Mouse (Mus musculus): ENCODE results near the gene Nox4.

Gene Nox4

DNA sequence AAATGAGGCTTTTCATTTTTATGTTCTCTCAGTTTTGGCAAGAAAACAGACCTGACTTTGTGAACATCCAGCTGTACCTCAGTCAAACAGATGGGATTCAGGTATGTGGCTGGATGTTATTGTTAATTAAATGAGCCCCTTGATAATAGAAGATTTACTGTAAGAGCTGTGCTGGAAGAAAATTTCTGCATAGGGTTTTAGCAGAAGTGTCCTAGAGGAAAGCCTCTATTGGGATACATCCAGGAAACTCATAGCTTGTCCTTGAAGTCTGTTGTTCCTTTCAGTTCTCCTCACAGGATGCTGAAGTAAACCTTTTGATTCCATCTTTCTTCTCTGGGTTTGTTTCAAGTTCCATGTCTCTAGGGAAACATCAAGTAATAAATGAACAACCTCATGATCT lies 128.4 kb downstream of the Nox4 start:
- no peak for DNase-seq (ENCODE audit: low spot score)

DNA sequence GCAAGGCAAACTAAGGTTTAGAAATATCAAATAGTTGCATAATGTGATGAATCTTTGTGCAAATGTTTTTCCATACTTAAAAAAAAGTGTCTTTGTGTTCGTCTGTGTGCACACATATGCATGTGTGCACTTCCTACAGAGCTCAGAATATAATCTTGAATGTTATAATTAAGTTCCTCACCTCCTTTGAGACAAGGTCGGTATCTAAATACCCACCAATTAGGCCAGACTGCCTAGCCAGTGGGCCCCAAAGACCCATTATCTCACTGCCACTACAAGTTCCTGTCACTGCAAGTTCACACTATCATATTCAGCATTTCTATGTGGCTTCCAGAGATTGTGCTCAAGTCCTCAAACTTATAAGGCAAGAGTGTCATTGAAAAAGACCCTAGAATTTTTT lies 129.0 kb downstream of the Nox4 start:
- no peak for DNase-seq (ENCODE audit: low spot score)

DNA sequence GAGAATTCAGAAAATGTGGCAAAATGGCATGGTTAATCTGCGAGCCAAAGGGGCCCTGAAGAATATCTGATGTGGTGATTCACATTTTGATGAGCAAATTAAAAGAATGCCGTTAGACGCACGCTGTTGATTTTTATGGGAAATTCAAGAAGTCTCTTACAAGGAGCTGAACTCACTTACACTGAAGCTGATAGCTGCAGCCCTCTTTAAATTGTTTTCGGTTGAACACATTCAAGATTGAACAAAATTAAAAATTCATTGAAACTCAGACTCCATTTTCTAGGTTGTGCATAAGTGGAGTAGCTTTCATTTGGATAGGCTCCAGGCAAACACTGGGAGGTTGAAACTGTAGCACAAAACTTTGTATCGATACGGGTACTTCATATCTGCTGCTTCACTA lies 151.1 kb downstream of the Nox4 start:
- DNase-seq (ENCODE audit: low spot score): no peak

DNA sequence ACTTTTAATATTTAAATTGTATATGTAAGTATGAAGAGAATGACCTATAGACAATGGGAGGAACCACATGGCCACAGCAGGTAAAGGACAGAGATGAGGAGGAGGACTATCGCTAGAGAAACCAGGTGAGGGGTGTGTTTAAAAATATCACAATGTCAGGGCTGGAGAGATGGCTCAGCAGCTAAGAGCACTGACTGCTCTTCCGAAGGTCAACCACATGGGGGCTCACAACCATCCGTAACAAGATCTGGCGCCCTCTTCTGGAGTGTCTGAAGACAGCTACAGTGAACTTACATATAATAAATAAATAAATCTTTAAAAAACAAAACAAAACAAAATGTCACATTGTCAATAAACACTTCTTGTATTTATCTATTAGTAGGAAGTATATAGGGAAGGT lies 165.5 kb downstream of the Nox4 start:
- DNase-seq (ENCODE audit: low spot score): peak; percentile 3

DNA sequence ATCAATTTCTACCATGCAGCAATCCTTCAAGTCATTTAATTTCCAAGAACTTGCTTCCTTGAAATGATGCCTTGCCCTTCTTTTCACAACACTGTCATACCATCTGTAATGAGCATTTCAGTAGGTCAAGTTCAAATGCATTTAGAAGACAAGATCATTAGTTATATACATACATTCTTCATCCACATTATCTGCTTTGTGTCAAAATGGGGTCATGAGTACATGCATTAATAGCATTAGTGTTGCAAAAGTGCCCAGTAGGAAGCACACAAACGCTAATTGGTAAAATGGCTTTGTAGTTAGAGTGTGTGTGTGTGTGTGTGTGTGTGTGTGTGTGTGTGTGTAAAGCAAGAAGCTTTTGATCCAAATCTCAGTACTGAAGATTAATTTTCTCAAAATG lies 167.4 kb downstream of the Nox4 start:
- DNase-seq (ENCODE audit: low spot score): no peak
